Mouse (Mus musculus) embryonic stem cell, embryonic (primary cell): ENCODE measurements at regions not wholly inside any gene's neighbourhood (a gene's known extent, or its start where the extent isn't known, plus 50 kb on each side); places are given as distances from the start of the nearest gene placed in this dataset.

Experiments used
- CTCF ChIA-PET, 4 experiments: fragments of 300-600 bp in 2 of 4; fragments of 350-600 bp in 2 of 4; sonication (Branson Sonifier 250); formaldehyde crosslinking; loops; one replicate each; lab custom pipeline; 2022; ENCODE audit warnings: inconsistent platforms in 2 of 4; lab: Charles Lee
- POLR2A ChIA-PET, 4 experiments: fragments of 300-600 bp in 2 of 4; fragments of 350-600 bp in 2 of 4; sonication (Branson Sonifier 250); formaldehyde crosslinking; loops; one replicate each; lab custom pipeline; 2022; ENCODE audit warnings: antibody characterized with exemption in 4 of 4, inconsistent platforms in 1 of 4; lab: Charles Lee

DNA sequence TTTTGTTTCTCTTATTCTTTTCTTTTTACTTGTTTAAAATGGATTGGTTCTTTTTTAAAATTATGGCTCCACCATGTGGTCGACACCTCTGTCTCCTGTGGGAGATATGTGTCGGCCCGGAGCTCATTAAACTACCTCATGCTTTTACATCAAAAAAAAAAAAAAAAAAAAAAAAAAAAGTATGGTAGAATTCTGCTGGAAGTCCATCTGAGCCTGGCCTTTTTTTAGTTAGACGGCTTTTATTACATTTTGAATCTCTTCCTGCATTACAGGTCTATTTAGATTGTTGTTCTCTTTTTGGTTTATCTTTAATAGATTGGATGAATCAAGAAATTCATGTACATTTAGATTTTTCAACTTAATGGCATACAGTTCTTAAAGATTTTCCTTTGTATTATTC, 350.8 kb upstream of the Ascc3 start:
- ChIA-PET POLR2A (no interaction called here), CTCF (interaction anchor here in 2 of 4 experiments (0.6 to 0.7 kb wide), 2 partner anchors 70 to 455 kb away, joined by 3 to 4 read pairs; no protein-coding TSS in a partner anchor)

DNA sequence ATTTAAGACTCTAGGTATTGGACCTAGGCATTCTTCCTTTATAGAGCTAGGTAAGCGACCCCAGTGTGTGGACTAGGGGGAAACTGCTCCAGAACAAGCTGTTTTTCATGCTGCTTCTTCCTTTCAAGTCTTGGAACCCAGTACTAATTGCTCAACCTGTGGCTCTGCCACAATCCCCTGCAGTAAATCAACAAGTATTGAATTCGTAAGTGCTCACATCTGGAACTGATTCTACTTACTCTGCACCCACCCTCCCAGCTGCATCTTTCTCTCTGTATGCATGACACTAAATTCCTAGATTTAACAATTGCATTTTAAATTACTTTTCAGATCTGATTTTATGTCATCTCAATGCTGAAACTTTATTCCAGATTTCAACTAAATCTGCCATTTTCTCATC, 388.9 kb upstream of the Ascc3 start:
- ChIA-PET CTCF (no interaction called here), POLR2A (no interaction called here)

DNA sequence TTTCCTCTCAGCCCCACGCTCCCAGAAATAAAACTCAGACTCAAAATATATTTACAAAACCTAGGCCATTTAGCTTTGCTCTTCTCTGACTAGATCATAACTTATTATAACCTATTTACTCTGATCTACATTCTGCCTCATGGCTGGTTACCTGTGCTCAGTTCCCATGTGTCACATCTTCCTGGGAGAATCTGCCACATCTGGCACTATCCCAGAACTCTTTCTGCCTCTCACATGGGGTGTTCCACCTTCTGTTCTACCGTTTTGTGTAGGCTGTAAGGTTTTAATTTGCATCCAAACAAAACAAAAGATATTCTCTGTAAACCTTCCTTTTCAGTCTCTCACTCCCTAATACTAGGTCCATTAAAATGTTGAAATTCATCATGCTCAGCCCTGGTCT, 390.8 kb upstream of the Ascc3 start:
- ChIA-PET CTCF (no interaction called here), POLR2A (no interaction called here)

DNA sequence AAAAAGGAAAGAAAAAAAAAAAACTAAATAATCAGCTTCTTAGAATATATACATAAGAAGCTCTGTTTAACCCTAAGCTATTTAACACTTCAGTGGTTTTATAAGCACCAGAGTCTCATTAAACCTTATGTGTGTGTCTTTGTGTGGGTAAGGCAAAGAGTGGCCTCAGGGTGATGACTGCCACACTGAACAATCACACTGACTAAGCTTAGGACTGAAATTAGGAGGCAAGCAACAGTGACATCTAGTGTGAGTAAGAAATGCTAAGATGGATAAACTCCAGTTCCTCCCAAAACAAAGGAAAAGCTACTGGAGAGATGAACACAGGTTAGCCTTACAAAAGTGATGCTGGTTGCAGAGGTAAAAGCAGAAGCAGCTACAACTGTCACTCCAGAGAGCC, 392.6 kb upstream of the Ascc3 start:
- ChIA-PET CTCF (interaction anchor here in 1 of 4 experiments (0.9 kb wide), 1 partner anchor 207 kb away, joined by 3 read pairs; no protein-coding TSS in a partner anchor), POLR2A (no interaction called here)

DNA sequence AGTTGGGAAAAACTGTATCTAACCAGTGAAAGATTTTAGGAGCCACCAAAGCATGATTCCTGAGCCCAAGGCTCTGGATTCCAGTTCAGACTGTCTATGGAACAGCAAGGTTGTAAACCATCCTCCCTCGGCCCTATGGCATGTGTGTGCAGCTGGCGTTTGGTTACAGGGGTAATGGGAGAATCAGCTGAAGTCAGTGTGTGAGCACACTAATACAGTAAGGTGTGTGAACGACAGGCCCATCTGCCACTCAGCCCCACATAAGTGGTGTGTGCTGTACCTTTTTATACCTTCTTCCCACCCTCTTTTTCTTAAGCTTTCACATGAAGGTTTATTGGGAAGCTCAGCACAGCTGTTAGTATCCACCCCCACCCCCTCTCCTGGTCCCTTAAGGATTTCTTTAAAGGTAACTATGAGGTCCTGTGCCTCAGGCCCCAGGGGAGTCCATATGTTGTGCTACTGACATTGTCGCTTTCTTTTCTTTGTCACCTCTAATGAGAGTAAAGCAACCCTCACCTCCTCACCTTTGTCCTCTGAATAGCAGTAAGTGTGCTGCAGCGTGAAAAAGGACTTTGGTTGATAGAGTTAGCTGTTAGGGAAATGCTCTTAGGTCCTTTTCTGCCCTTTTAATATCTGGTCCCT, 394.5 kb upstream of the Ascc3 start:
- POLR2A ChIA-PET: no interaction called here

DNA sequence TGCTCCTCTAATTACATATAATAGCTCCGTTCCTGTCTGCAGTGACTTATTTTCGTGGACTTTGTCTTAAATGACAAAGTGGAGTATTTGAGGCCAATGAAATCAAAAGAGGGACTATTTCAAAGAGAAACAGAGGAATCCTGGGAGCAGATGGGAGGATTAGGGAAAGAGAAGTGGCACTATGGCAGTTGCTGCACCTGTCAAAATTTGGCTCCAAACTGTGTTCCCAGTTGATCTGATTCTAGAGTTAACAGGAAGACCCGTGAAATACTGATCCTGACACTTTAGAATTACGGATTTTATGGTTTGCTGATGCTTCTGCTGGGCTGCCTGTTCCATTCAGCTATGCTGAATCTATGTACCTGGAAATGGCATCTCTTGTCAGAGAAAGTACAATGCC, 401.7 kb upstream of the Grik2 start:
- CTCF ChIA-PET: no interaction called here
- POLR2A ChIA-PET: no interaction called here

More for the DNA sequence above, 394.5 kb upstream of the Ascc3 start:
- CTCF ChIA-PET: no interaction called here

GRCm38 (mm10) chr10:50169116-50169515, 380.6 kb upstream of the Grik2 start:
- CTCF ChIA-PET: no interaction called here

DNA sequence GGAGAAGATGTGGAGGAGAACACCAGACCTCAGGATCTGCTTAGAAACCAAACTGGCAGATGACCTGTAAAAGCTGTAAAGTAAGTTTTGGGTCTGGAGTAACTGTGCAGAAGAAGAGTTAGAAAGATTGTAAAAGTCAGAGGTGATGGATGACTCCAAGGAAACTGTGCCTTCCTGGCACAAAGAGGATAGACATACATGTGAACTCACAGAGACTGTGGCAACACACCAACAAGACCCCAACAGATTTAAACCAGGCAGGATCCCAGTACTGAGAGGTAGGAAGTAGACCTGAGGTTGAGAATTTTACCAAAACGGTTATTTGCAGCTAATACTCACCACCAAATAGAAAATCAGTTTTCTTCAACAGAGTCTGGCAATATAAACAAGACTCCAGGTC, 349.8 kb upstream of the Grik2 start:
- CTCF ChIA-PET: no interaction called here
- POLR2A ChIA-PET: no interaction called here

More at GRCm38 (mm10) chr10:50169116-50169515, 380.6 kb upstream of the Grik2 start:
- POLR2A ChIA-PET: no interaction called here

GRCm38 (mm10) chr10:50137783-50138182, 349.2 kb upstream of the Grik2 start:
- ChIA-PET POLR2A (no interaction called here), CTCF (no interaction called here)

- CTCF ChIA-PET: no interaction called here
- POLR2A ChIA-PET: no interaction called here
These were observed 347.6 kb upstream of the Grik2 start for GRCm38 (mm10) chr10:50136165-50136564.

DNA sequence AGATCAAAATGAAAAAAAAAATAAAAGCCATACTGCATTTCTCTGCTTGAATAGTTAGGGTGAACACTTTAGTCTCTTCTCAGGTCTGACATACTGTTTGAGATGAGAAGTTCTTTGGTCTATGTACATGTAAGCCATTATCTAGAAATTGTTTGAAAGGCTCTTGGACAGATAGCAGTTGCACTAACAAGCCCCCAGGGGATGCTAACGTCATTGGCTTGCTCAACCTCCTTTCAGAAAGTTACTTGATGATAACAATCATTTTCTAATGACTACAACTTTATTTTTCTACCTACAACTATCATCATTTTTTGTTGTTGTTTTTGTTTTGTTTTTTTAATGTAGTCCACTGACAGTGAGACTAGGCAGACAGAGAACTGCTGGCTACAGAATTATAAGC, 346.9 kb upstream of the Grik2 start:
- POLR2A ChIA-PET: no interaction called here

More for the DNA sequence above, 346.9 kb upstream of the Grik2 start:
- CTCF ChIA-PET: no interaction called here
